Mouse (Mus musculus) left cerebral cortex, postnatal 4 days (tissue): ENCODE results near the gene Rpl18a. TPM values are rescaled to one million over a fixed set of nuclear protein-coding genes. Genes with fewer than 3 reads are reported as not detected.

Experiments used
- DNase-seq: peaks from one replicate; pipeline ENCODE4 v3.0.0-alpha.2; 2022
- intact Hi-C: fragments of 180-260 bp; cut with DNase I; formaldehyde crosslinking; loops from one replicate; pipeline ENCODE4 v1.15.1; 2025
- total RNA-seq, 2 experiments: library from RNA; stranded (reverse); gene quantifications; 2 replicates each; pipeline ENCODE4 v1.2.3; 2021

Gene Rpl18a
- total RNA-seq, 2 experiments from 2014 or later = 955 to 1,024 TPM

DNA sequence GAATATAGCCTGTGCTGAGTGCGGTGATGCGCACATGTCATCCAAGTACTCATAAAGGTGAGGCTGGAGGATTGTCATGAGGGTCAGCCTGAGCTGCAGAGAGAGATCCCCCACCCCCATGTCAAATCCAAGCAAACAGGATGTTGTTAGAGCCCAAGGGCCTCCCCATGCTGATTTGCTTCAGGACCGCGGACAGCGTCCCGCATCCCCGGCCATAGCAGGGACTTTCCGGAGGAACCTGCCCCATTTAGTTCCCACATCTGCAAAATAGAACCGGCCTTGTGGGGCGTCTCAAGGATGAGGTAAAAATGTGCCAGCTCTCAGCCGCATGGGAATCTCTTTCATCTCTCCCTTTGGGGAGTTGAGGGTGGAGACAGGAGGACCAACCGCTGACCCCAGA, 11.6 kb downstream of the Rpl18a start:
- intact Hi-C loops = no loop called here
- no peak for DNase-seq

- intact Hi-C loops = no loop called here
- no peak for DNase-seq
Observed at GRCm38 (mm10) chr8:70884683-70885082, 12.5 kb downstream of the Rpl18a start.

- intact Hi-C loops = no loop called here
- DNase-seq = no peak
Observed at GRCm38 (mm10) chr8:70884186-70884585, 13.0 kb downstream of the Rpl18a start.

GRCm38 (mm10) chr8:70880546-70880945, 16.7 kb downstream of the Rpl18a start:
- intact Hi-C loops = no loop called here
- no peak for DNase-seq

GRCm38 (mm10) chr8:70880126-70880525, 17.1 kb downstream of the Rpl18a start:
- DNase-seq = peak; percentile 85
- intact Hi-C loops = no loop called here

DNA sequence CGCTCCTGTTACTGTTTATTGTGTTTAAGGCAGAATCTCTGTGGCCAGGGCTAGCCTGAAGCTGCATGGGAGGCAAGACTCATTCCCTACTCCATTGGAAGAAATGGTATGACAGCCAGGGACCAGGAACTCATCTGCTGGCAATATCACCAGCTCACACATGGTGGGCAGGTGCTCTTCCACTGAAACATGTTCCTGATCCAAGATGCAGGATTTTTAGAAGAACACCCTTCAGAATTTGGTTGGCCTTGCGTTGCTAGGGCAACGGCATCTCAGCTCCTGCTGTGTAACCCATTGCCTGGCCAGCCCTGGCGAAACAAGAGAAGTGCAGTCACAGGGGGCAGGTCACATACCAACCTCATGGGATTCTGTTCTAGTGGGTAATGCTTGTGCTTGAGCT, 17.7 kb downstream of the Rpl18a start:
- DNase-seq = no peak
- intact Hi-C loops = no loop called here

GRCm38 (mm10) chr8:70878178-70878577, 19.0 kb downstream of the Rpl18a start:
- no peak for DNase-seq
- intact Hi-C loops = no loop called here

- DNase-seq = no peak
- intact Hi-C loops = no loop called here
Observed at GRCm38 (mm10) chr8:70876382-70876781, 20.8 kb downstream of the Rpl18a start.

DNA sequence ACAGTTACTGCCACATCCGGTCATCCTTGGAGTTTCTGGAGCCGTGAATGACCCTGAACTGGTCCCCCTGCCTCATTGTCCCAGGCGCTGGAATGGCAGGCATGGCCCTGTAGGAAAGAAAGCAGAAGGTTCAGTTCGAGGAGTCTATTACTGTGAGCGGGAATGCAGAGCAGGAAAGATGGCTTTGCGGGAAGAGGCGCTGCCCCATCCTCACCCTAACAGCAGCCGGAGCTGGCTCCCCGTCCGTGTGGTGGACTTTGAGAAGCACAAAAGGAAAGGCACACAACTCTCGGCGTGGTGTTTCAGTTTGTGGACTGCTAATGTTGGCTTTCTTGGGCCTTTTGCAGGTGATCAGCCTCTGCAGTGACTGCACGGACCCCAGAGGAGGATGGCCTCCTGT, 22.8 kb downstream of the Rpl18a start:
- DNase-seq = no peak
- intact Hi-C loops = no loop called here

- intact Hi-C loops = no loop called here
- DNase-seq = peak; percentile 95
Observed at GRCm38 (mm10) chr8:70873364-70873985, 23.7 kb downstream of the Rpl18a start, which contains the start of gene Ccdc124. Ccdc124 (minus strand) TSS chr8:70873935.

- intact Hi-C loops = no loop called here
- DNase-seq = no peak
Observed at GRCm38 (mm10) chr8:70872643-70873363, 24.4 kb downstream of the Rpl18a start.

GRCm38 (mm10) chr8:70871195-70871807, 25.9 kb downstream of the Rpl18a start:
- intact Hi-C loops = no loop called here
- DNase-seq = no peak

DNA sequence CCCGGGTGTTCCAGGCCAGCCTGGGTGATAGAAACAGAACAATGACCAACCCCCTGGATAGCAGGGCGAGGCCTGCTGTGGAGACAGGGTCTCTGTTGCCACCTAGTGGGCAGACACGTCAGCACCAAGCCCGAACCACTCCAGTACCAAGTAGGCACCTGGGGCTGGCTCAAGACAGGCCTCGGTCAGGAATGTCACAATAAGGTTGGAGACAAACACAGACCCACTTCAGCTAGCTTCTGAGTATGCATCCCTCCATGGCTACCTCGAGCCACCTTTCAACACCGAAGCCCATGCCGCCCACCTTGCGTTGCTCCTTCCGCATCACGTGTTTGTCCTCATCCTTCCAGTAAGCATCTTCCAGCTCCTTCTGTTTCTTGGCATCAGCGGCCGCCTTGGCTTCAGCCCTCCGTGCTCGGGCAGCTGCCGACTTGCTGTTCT, 27.6 kb downstream of the Rpl18a start:
- DNase-seq = peak; percentile 81
- intact Hi-C loops = no loop called here

GRCm38 (mm10) chr8:70869199-70869571, 28.0 kb downstream of the Rpl18a start:
- no peak for DNase-seq
- intact Hi-C loops = no loop called here

GRCm38 (mm10) chr8:70868559-70869198, 28.5 kb downstream of the Rpl18a start:
- no peak for DNase-seq
- intact Hi-C loops = no loop called here

GRCm38 (mm10) chr8:70866566-70866965, 30.6 kb downstream of the Rpl18a start:
- intact Hi-C loops = no loop called here
- DNase-seq = no peak

- intact Hi-C loops = no loop called here
- DNase-seq = no peak
Observed at GRCm38 (mm10) chr8:70866001-70866520, 31.2 kb downstream of the Rpl18a start.

GRCm38 (mm10) chr8:70865350-70866000, 31.7 kb downstream of the Rpl18a start:
- DNase-seq = peak; percentile 100
- intact Hi-C loops = no loop called here

DNA sequence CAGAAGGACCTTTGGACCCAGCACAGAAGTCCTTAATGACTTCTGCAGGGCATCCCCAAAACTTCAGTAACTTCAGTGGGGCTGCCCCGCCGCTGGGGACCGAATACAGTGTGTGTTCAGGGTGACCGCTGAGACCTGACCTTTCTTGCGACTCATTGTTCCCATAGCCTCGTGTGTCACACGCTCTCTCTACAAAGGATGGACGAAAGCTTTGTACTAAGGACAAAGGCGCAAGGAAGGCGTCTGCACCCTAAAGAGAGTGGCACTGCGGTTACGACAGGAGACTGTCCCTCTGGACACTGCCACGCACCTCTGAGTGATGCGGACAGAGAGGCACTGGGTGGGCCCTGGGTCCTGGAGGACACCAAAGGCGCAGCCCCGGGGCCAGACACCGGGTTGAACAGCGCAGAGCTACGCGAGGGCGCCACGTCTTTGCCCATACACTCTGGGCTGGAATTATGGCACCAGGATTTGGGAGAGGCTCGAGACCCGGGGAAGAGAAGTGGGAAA, 32.4 kb downstream of the Rpl18a start:
- intact Hi-C loops = no loop called here
- no peak for DNase-seq

DNA sequence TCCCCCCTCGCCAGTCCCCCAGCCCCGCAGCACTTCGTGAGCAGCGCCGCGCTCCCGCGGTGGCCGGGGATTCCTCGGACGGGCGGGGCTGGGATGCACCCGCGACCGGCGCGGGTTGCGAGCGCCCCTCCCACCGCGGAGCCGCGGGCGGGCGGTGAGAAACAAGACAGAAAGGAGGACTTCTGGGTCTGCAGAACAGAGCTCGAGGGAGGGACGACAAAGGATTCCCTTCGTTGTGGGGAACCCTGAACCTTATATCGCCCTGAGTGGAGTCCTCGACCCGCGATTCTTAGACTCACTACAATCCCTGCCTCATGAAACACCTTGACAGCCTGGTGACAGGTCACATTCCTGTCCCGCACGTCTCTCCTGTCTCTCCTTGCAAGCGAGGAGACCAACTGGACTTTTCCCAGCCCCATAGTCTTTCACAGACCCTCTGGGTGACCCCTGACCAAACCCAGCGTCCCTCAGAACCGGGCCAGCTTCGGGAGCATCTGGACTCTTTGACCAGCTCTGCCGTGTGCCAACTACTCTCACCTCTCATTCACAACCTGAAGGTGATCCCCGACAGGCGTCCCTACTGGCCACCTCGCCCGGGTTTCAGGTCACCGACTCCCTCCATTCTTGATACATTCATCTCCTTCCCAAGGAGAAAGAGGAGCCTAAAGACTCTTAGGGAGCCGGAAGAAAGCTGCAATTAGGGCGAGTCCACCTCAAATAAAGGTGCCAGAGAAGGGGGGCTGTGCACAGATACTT, 33.1 kb downstream of the Rpl18a start:
- intact Hi-C loops = no loop called here
- no peak for DNase-seq
